Mouse (Mus musculus): ENCODE results near the gene Ccdc24. TPM values are rescaled to one million over a fixed set of nuclear protein-coding genes. Genes with fewer than 3 reads are reported as not detected.

The Ccdc24 gene
- polyA plus RNA-seq, 1 experiment from 2014 or later = 1.4 TPM

DNA sequence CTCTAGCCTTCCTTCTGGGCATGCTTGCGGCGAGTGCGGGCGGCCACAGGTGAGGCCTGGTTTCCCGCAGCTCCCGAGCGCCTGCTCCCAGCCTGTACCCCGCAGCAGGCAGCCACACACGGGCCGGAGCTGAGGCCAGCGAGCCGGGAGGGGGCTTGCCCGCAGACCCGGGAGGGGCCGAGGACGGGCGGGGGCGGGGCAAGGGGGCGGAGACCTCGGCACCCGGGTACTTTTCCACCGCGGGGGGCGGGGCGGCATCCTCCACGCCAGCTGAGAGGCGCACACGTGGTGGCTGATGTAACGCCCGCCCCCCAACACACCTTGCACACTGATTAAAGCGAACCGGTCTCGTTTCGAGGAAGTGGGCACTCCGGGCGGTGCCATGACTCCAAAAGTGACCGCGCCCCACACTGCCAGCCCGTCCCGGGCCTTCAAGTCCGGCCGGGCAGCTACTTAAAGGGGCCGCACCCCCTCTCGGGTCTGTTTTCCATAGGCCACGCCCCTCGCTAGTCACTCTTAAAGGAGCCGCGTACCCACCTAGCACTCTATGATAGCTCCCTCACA lies 36.1 kb downstream of the Ccdc24 start:
- H3K4me3 ChIP-seq (ENCODE audit: low read depth, low read length) = peak overlapping the region; percentile 79
- H3K9ac ChIP-seq (replicated peaks; ENCODE audit: low read depth, low read length) = peak overlapping the region; percentile 82
- under 1% methylated on average over 46 of the region's 48 CpGs for whole genome bisulfite sequencing
- H3K27me3 ChIP-seq (ENCODE audit: control insufficient read depth, insufficient read depth, low read length) = no peaks in the 10 kb centered on the region
- peak overlapping the region; percentile 88 for H3K27ac ChIP-seq (ENCODE audit: low read depth, low read length)
- H3K4me2 ChIP-seq (ENCODE audit: low read depth, low read length) = peak overlapping the region; percentile 87
- no peaks in the 10 kb centered on the region for H3K9me3 ChIP-seq (ENCODE audit: control insufficient read depth, low read length)
- peak; percentile 92 for ATAC-seq (ENCODE audit: low read depth)
- H3K4me1 ChIP-seq (ENCODE audit: control insufficient read depth, insufficient read depth, low read length) = peaks cover 7% of the 10 kb centered on the region; the same call in 1 of the 2 replicates
- H3K36me3 ChIP-seq (ENCODE audit: control insufficient read depth, insufficient read depth, low read length) = no peaks in the 10 kb centered on the region

GRCm38 (mm10) chr4:117835531-117836111 lies 36.7 kb downstream of the Ccdc24 start:
- Histone ChIP-seq H3K9ac (replicated peaks; ENCODE audit: low read depth, low read length) (peak overlapping the region; percentile 82), H3K36me3 (ENCODE audit: control insufficient read depth, insufficient read depth, low read length) (no peaks in the 10 kb centered on the region), H3K27ac (ENCODE audit: low read depth, low read length) (peak overlapping the region; percentile 88), H3K9me3 (ENCODE audit: control insufficient read depth, low read length) (no peaks in the 10 kb centered on the region), H3K27me3 (ENCODE audit: control insufficient read depth, insufficient read depth, low read length) (no peaks in the 10 kb centered on the region), H3K4me2 (ENCODE audit: low read depth, low read length) (peak overlapping the region; percentile 87), H3K4me3 (ENCODE audit: low read depth, low read length) (peak overlapping the region; percentile 79), H3K4me1 (ENCODE audit: control insufficient read depth, insufficient read depth, low read length) (peaks cover 7% of the 10 kb centered on the region; the same call in 1 of the 2 replicates)
- under 1% methylated on average over 53 of the region's 60 CpGs for WGBS
- peak; percentile 49 for ATAC-seq (ENCODE audit: low read depth)

DNA sequence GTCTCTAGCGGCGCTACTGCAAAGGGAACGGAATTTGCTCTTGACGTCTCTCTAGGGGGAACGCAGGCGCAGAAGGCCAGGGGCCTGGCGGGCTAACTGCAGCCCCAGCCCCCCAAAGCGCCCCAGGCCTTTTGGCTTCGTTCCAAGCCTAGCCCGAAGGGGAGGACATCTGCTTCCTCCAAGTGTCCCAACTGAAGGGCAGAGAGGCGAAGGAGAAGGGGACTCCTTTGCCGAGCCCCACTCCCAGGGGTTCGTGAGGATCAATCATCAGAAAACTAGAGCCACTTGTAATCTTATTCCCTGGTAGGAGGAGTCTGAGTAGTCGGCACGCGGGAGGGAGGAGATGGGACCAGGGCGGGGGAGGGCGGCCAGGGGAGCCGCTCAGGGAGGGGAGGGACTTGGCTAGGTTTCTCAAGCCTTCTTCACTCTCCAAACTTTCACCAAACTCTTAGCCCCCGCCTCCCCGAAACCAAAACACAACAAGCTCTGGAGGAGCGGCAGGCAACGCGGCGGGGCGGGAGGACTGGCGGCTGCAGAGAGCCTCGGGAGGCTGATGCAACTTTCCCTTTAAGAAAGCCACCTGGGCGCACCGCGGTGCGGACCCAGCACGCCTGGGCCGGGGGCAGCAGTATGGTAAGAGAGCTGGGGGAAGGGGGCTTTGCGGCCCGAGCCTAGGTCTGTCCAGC lies 37.4 kb downstream of the Ccdc24 start:
- no peaks in the 10 kb centered on the region for H3K36me3 ChIP-seq (ENCODE audit: control insufficient read depth, insufficient read depth, low read length)
- no peaks in the 10 kb centered on the region for H3K9me3 ChIP-seq (ENCODE audit: control insufficient read depth, low read length)
- peak overlapping the region; percentile 79 for H3K4me3 ChIP-seq (ENCODE audit: low read depth, low read length)
- no peaks in the 10 kb centered on the region for H3K27me3 ChIP-seq (ENCODE audit: control insufficient read depth, insufficient read depth, low read length)
- WGBS = under 1% methylated on average over 35 of the region's 36 CpGs
- ATAC-seq (ENCODE audit: low read depth) = peak; percentile 27
- H3K9ac ChIP-seq (replicated peaks; ENCODE audit: low read depth, low read length) = peak overlapping the region; percentile 82
- peaks cover 7% of the 10 kb centered on the region for H3K4me1 ChIP-seq (ENCODE audit: control insufficient read depth, insufficient read depth, low read length)
- H3K27ac ChIP-seq (ENCODE audit: low read depth, low read length) = peak overlapping the region; percentile 88
- peak overlapping the region; percentile 87 for H3K4me2 ChIP-seq (ENCODE audit: low read depth, low read length)

DNA sequence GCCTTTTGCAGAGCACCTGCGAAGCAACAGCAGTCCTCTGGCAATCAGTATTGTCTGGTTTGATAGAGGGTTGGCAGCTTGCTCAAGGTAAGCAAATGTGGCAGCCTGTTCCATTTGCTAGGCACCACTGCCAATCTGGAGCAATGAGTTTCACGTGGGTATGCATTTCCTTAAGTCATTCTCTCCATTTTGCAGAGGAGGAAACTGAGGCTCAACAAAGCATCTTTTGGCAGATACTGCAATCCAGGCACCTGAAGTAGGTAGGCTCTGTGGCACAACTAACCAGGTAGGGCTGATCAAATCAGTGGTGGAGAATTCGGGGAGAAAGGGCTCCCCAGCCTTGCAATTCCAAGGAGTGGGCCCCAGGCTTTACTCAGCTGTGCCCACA lies 37.9 kb downstream of the Ccdc24 start, which contains the start of gene Slc6a9:
Gene Slc6a9, plus strand, starts transcription at position 50 of the 388 bp plus-strand sequence.
- H3K4me1 ChIP-seq (ENCODE audit: control insufficient read depth, insufficient read depth, low read length) = peaks cover 7% of the 10 kb centered on the region
- H3K9ac ChIP-seq (replicated peaks; ENCODE audit: low read depth, low read length) = peak within 1 kb of the TSS; percentile 82
- no peaks in the 10 kb centered on the region for H3K9me3 ChIP-seq (ENCODE audit: control insufficient read depth, low read length)
- peak within 1 kb of the TSS; percentile 88 for H3K27ac ChIP-seq (ENCODE audit: low read depth, low read length)
- no peaks in the 10 kb centered on the region for H3K27me3 ChIP-seq (ENCODE audit: control insufficient read depth, insufficient read depth, low read length)
- 27% methylated on average over 3 of the region's 3 CpGs for WGBS
- peak within 1 kb of the TSS; percentile 87 for H3K4me2 ChIP-seq (ENCODE audit: low read depth, low read length)
- H3K4me3 ChIP-seq (ENCODE audit: low read depth, low read length) = peak within 1 kb of the TSS; percentile 79
- no peak for ATAC-seq (ENCODE audit: low read depth)
- no peaks in the 10 kb centered on the region for H3K36me3 ChIP-seq (ENCODE audit: control insufficient read depth, insufficient read depth, low read length)

- WGBS = 78% methylated on average over 9 of the region's 9 CpGs
- no peak for ATAC-seq (ENCODE audit: low read depth)
Measured at GRCm38 (mm10) chr4:117831920-117832691, 40.3 kb downstream of the Ccdc24 start.

GRCm38 (mm10) chr4:117831499-117831898 lies 40.9 kb downstream of the Ccdc24 start:
- Histone ChIP-seq H3K4me2 (ENCODE audit: low read depth, low read length) (no peak overlapping the region), H3K36me3 (ENCODE audit: control insufficient read depth, insufficient read depth, low read length) (no peaks in the 10 kb centered on the region), H3K27ac (ENCODE audit: low read depth, low read length) (no peak overlapping the region), H3K27me3 (ENCODE audit: control insufficient read depth, insufficient read depth, low read length) (no peaks in the 10 kb centered on the region), H3K4me3 (ENCODE audit: low read depth, low read length) (no peak overlapping the region), H3K9me3 (ENCODE audit: control insufficient read depth, low read length) (no peaks in the 10 kb centered on the region), H3K9ac (replicated peaks; ENCODE audit: low read depth, low read length) (no peak overlapping the region), H3K4me1 (ENCODE audit: control insufficient read depth, insufficient read depth, low read length) (peaks cover 7% of the 10 kb centered on the region)
- 77% methylated on average over 2 of the region's 2 CpGs for WGBS
- ATAC-seq (ENCODE audit: low read depth) = no peak

More at GRCm38 (mm10) chr4:117831920-117832691, 40.3 kb downstream of the Ccdc24 start:
- no peaks in the 10 kb centered on the region for H3K27me3 ChIP-seq (ENCODE audit: control insufficient read depth, insufficient read depth, low read length)
- no peaks in the 10 kb centered on the region for H3K9me3 ChIP-seq (ENCODE audit: control insufficient read depth, low read length)
- H3K27ac ChIP-seq (ENCODE audit: low read depth, low read length) = no peak overlapping the region
- H3K9ac ChIP-seq (replicated peaks; ENCODE audit: low read depth, low read length) = no peak overlapping the region
- H3K4me1 ChIP-seq (ENCODE audit: control insufficient read depth, insufficient read depth, low read length) = peaks cover 7% of the 10 kb centered on the region
- no peak overlapping the region for H3K4me2 ChIP-seq (ENCODE audit: low read depth, low read length)
- H3K36me3 ChIP-seq (ENCODE audit: control insufficient read depth, insufficient read depth, low read length) = no peaks in the 10 kb centered on the region
- H3K4me3 ChIP-seq (ENCODE audit: low read depth, low read length) = no peak overlapping the region

DNA sequence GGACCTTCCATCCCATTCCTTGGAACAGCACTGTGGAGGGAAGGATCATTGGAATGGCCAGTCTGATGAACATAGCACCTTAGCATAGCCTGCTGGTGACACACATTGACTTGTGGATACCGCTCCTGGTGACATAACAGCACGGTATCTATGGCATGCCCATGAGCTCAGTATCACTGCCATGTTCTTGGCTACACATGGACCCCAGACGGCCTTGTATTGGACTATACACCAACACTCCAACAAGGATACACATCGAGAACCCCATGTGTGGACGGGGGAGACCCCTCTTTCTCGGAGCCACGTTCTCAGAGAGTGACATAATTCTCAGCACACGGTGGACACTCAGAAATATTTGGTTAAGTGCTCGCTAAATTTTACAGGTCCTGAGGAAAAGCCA lies 41.6 kb downstream of the Ccdc24 start:
- no peaks in the 10 kb centered on the region for H3K9me3 ChIP-seq (ENCODE audit: control insufficient read depth, low read length)

GRCm38 (mm10) chr4:117830124-117830551 lies 42.2 kb downstream of the Ccdc24 start:
- no peak overlapping the region for H3K9ac ChIP-seq (replicated peaks; ENCODE audit: low read depth, low read length)
- no peak overlapping the region for H3K4me3 ChIP-seq (ENCODE audit: low read depth, low read length)
- H3K4me2 ChIP-seq (ENCODE audit: low read depth, low read length) = no peak overlapping the region
- H3K36me3 ChIP-seq (ENCODE audit: control insufficient read depth, insufficient read depth, low read length) = no peaks in the 10 kb centered on the region
- H3K27ac ChIP-seq (ENCODE audit: low read depth, low read length) = no peak overlapping the region
- H3K9me3 ChIP-seq (ENCODE audit: control insufficient read depth, low read length) = no peaks in the 10 kb centered on the region
- no peaks in the 10 kb centered on the region for H3K27me3 ChIP-seq (ENCODE audit: control insufficient read depth, insufficient read depth, low read length)
- peaks cover 7% of the 10 kb centered on the region for H3K4me1 ChIP-seq (ENCODE audit: control insufficient read depth, insufficient read depth, low read length)
- WGBS = 24% methylated on average over 4 of the region's 5 CpGs
- ATAC-seq (ENCODE audit: low read depth) = peak; percentile 31; the same call in 1 of the 2 replicates

More for the DNA sequence above, 41.6 kb downstream of the Ccdc24 start:
- Histone ChIP-seq H3K4me2 (ENCODE audit: low read depth, low read length) (no peak overlapping the region), H3K27me3 (ENCODE audit: control insufficient read depth, insufficient read depth, low read length) (no peaks in the 10 kb centered on the region), H3K36me3 (ENCODE audit: control insufficient read depth, insufficient read depth, low read length) (no peaks in the 10 kb centered on the region), H3K4me1 (ENCODE audit: control insufficient read depth, insufficient read depth, low read length) (peaks cover 7% of the 10 kb centered on the region), H3K4me3 (ENCODE audit: low read depth, low read length) (no peak overlapping the region), H3K27ac (ENCODE audit: low read depth, low read length) (no peak overlapping the region), H3K9ac (replicated peaks; ENCODE audit: low read depth, low read length) (no peak overlapping the region)
- whole genome bisulfite sequencing = 92% methylated on average over 9 of the region's 9 CpGs
- ATAC-seq (ENCODE audit: low read depth) = no peak

Data from neural tube, embryonic 14.5 days (tissue).